8 mouse cellular contexts compared by ENCODE assay signal in the genomic region with DNA sequence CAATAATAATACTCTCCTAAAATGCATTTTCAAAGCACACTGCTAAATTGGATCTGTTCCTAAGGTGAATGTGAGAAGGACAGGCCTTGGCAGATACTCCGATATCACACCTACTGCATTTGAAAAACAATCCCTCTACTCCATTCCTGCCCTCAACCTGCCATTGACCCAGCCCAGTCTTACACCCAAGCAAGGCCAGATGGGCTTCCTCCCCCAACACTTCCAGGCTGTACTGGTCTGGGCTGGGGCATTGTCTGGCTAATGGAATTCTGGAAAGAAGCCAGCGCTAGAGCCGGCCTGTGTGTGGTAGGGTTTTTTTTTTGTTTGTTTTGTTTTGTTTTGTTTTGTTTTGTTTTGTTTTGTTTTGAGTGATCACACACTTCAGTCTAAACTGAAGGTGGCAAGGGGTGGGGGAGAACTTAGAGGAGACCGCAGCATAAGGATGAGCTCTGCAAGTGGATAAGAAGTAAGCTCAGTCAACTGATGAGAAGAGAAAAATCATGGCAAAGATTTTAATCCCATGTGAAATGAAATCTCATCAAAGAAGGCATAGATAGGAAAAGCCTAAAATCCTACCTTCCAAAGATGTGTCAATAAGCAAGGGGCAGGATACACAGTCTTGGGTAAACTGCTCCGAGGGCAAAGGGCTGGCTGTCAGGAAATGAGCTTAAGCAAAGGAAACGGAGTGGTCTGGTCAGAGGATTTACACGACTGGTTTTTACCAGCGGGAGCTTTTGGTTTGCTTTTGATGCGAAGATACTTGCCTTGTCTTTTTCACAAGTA. TPM values are rescaled to one million over a fixed set of nuclear protein-coding genes. Genes with fewer than 3 reads are reported as not detected.
DNase-seq lines count a peak whose midpoint lies in the region; ATAC-seq and TF ChIP-seq lines count a peak whose summit lies in the region.

No protein-coding gene starts in this region.

- H3K27ac ChIP-seq in liver, postnatal 0 days (ENCODE audit: low read depth): no peak overlapping the region
- H3K27ac ChIP-seq in liver, embryonic 12.5 days: no peak overlapping the region
- H3K27ac ChIP-seq in heart, embryonic 13.5 days (replicated peaks): peak overlapping the region; percentile 51; the same call in 1 of the 2 replicates
- H3K27ac ChIP-seq in limb, embryonic 11.5 days (replicated peaks; ENCODE audit: low read depth, low read length): no peak overlapping the region
- H3K27ac ChIP-seq in cerebellum, adult 2 months (ENCODE audit: insufficient read depth, low read length): no peak overlapping the region

- no peak for TF ChIP-seq POLR2A in cerebellum, adult 2 months (IDR thresholded peaks at IDR 0.05; ENCODE audit: borderline replicate concordance, insufficient read depth, low read length)

- DNase-seq in liver, postnatal 0 days: no peak
- peak; percentile 50 for DNase-seq in limb, embryonic 11.5 days (ENCODE audit: low spot score)
- peak; percentile 31 for DNase-seq in retina, embryonic 14.5 days (ENCODE audit: low spot score)
- DNase-seq in cerebellum, adult 2 months: no peak
- DNase-seq in spleen, postnatal 36 days (ENCODE audit: low spot score in 2 of 2): no peak

- H3K4me3 ChIP-seq in liver, postnatal 0 days (ENCODE audit: low read depth, low read length): no peak overlapping the region
- H3K4me3 ChIP-seq in liver, embryonic 12.5 days: no peak overlapping the region
- H3K4me3 ChIP-seq in heart, embryonic 13.5 days: no peak overlapping the region
- no peak overlapping the region for H3K4me3 ChIP-seq in limb, embryonic 11.5 days (ENCODE audit: low read depth, low read length)
- no peak overlapping the region for H3K4me3 ChIP-seq in cerebellum, adult 2 months (replicated peaks; ENCODE audit: insufficient read depth, low read depth, low read length)

- no peaks in the 10 kb centered on the region for H3K9me3 ChIP-seq in liver, postnatal 0 days (ENCODE audit: low read length)
- no peaks in the 10 kb centered on the region for H3K9me3 ChIP-seq in liver, embryonic 12.5 days (replicated peaks)
- H3K9me3 ChIP-seq in heart, embryonic 13.5 days: no peaks in the 10 kb centered on the region
- H3K9me3 ChIP-seq in limb, embryonic 11.5 days (ENCODE audit: control insufficient read depth, low read length): no peaks in the 10 kb centered on the region

- H3K4me2 ChIP-seq in liver, postnatal 0 days (ENCODE audit: low read depth, low read length): peak overlapping the region; percentile 38; the same call in 1 of the 2 replicates
- no peak overlapping the region for H3K4me2 ChIP-seq in liver, embryonic 12.5 days
- H3K4me2 ChIP-seq in heart, embryonic 13.5 days: peak overlapping the region; percentile 33; the same call in 1 of the 2 replicates
- no peak overlapping the region for H3K4me2 ChIP-seq in limb, embryonic 11.5 days (ENCODE audit: low read depth, severe bottlenecking)

- no peaks in the 10 kb centered on the region for H3K27me3 ChIP-seq in liver, postnatal 0 days (ENCODE audit: insufficient read depth, low read length)
- H3K27me3 ChIP-seq in liver, embryonic 12.5 days (replicated peaks): no peaks in the 10 kb centered on the region
- H3K27me3 ChIP-seq in heart, embryonic 13.5 days (replicated peaks): no peaks in the 10 kb centered on the region
- no peaks in the 10 kb centered on the region for H3K27me3 ChIP-seq in limb, embryonic 11.5 days (ENCODE audit: control insufficient read depth, insufficient read depth, low read length)
- H3K27me3 ChIP-seq in cerebellum, adult 2 months (ENCODE audit: control insufficient read depth, insufficient read depth, low read length): no peaks in the 10 kb centered on the region; the same call in 1 of the 2 replicates

- no peak for TF ChIP-seq CTCF in liver, postnatal 0 days (IDR thresholded peaks at IDR 0.05; ENCODE audit: low read depth)
- TF ChIP-seq CTCF in cerebellum, adult 2 months (IDR thresholded peaks at IDR 0.05; ENCODE audit: borderline replicate concordance, insufficient read depth, low read depth, low read length): no peak

- H3K9ac ChIP-seq in liver, postnatal 0 days (replicated peaks): no peak overlapping the region
- no peak overlapping the region for H3K9ac ChIP-seq in liver, embryonic 12.5 days
- no peak overlapping the region for H3K9ac ChIP-seq in heart, embryonic 13.5 days
- no peak overlapping the region for H3K9ac ChIP-seq in limb, embryonic 11.5 days (ENCODE audit: low read length)

- no peak for ATAC-seq in liver, postnatal 0 days
- ATAC-seq in liver, embryonic 12.5 days: no peak
- peak; percentile 68; the same call in 1 of the 2 replicates for ATAC-seq in heart, embryonic 13.5 days (ENCODE audit: extremely low read depth, insufficient number of reproducible peaks, low FRiP score, low TSS enrichment)
- ATAC-seq in limb, embryonic 11.5 days (ENCODE audit: insufficient number of reproducible peaks, low FRiP score, low TSS enrichment, low read depth): peak; percentile 57; the same call in 1 of the 2 replicates
- ATAC-seq in monocyte, adult 5-6 weeks (replicated peaks; ENCODE audit: insufficient number of reproducible peaks, low FRiP score, low TSS enrichment, poor library complexity, severe bottlenecking): no peak

- TF ChIP-seq EP300 in liver, postnatal 0 days (IDR thresholded peaks at IDR 0.05; ENCODE audit: low read depth): no peak

- no peaks in the 10 kb centered on the region for H3K36me3 ChIP-seq in liver, postnatal 0 days (replicated peaks; ENCODE audit: insufficient read depth, low read length)
- H3K36me3 ChIP-seq in liver, embryonic 12.5 days: no peaks in the 10 kb centered on the region
- H3K36me3 ChIP-seq in heart, embryonic 13.5 days: no peaks in the 10 kb centered on the region
- H3K36me3 ChIP-seq in limb, embryonic 11.5 days (ENCODE audit: control insufficient read depth, insufficient read depth, low read length): no peaks in the 10 kb centered on the region

- WGBS in liver, postnatal 0 days (ENCODE audit: insufficient replicate concordance): 33% methylated on average over 9 of the region's 9 CpGs
- 29% methylated on average over 9 of the region's 9 CpGs for WGBS in liver, embryonic 12.5 days (ENCODE audit: insufficient replicate concordance)
- 20% methylated on average over 9 of the region's 9 CpGs for WGBS in heart, embryonic 13.5 days
- WGBS in limb, embryonic 11.5 days: 19% methylated on average over 9 of the region's 9 CpGs
- 22% methylated on average over 9 of the region's 9 CpGs for WGBS in cerebellum, adult 2 months

- H3K4me1 ChIP-seq in liver, postnatal 0 days (ENCODE audit: insufficient read depth): peaks cover 14% of the 10 kb centered on the region
- peaks cover 16% of the 10 kb centered on the region for H3K4me1 ChIP-seq in liver, embryonic 12.5 days
- H3K4me1 ChIP-seq in heart, embryonic 13.5 days: peaks cover 19% of the 10 kb centered on the region
- peaks cover 4% of the 10 kb centered on the region; the same call in 1 of the 2 replicates for H3K4me1 ChIP-seq in limb, embryonic 11.5 days (ENCODE audit: control insufficient read depth, insufficient read depth, low read length)
- H3K4me1 ChIP-seq in cerebellum, adult 2 months (ENCODE audit: control insufficient read depth, insufficient read depth, low read length): no peaks in the 10 kb centered on the region

RNA-seq across cellular contexts. Expression of gene Arl4a, which starts 39.6 kb away (rescaled TPM):
- polyA plus RNA-seq in liver, postnatal 0 days (2015; fragmentation: Nextera tagmentation; extraction: Ambion mirVana): 59.9 and 64.7 TPM in 2 replicates
- 61.4 and 71.0 TPM in 2 replicates for polyA plus RNA-seq in liver, embryonic 12.5 days (2016; fragmentation: Nextera tagmentation; extraction: Ambion mirVana)
- polyA plus RNA-seq in heart, embryonic 13.5 days (2015; fragmentation: Nextera tagmentation; extraction: Ambion mirVana): 28.0 and 32.1 TPM in 2 replicates
- 29.4 and 31.1 TPM in 2 replicates for polyA plus RNA-seq in limb, embryonic 11.5 days (2014; fragmentation: Nextera tagmentation; extraction: Ambion mirVana)
- 19.2 to 34.1 TPM (median 30.3 TPM) in 3 replicates for total RNA-seq in monocyte, adult 5-6 weeks (2017)
- polyA plus RNA-seq in cerebellum, adult 2 months (2012; rRNA removed): 24.0 and 25.4 TPM in 2 replicates

Comparison
In these comparisons a context has a peak if more than half of its experiments do, and no peak if none do; other contexts are left out.
1. H3K4me2 ChIP-seq: peak in liver, postnatal 0 days (single experiment) and heart, embryonic 13.5 days (single experiment); none in liver, embryonic 12.5 days (single experiment) and limb, embryonic 11.5 days (single experiment).
2. ATAC-seq: peak in heart, embryonic 13.5 days (single experiment) and limb, embryonic 11.5 days (single experiment); none in liver, postnatal 0 days (single experiment), liver, embryonic 12.5 days (single experiment) and monocyte, adult 5-6 weeks (single experiment).
3. DNase-seq: peak in limb, embryonic 11.5 days (single experiment) and retina, embryonic 14.5 days (single experiment); none in liver, postnatal 0 days (single experiment), cerebellum, adult 2 months (0 of 2) and spleen, postnatal 36 days (0 of 2).